ENCODE assay signal across 12 mouse cellular contexts in the genomic region with DNA sequence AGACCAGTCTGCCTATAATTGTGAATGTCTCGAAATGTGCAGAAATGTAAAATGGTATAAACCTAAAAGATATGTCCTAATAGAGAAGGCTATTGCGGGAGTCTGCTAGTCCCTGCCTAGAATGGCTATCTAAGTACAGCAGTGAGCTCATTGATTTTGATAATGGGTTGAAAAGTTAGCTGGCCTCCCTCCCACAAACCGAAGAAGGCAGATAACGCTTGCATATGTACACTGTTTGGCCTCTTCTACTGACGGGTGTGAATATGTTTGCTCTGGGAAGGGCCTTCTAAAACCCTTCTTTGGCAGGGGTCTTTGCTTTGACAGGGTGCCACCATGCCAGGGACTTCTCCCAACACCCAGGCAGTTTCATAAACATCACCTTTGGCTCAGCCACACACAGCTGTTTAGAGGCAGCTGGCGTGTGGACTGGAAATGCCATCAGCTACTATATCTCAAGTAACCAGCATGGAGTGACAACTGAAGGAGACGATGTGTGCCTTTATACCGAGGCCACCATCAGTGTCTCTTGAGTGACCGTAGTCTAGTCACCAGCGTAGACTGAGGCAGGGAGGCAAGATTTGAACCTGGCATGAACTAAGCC.
DNase-seq lines count a peak whose midpoint lies in the region; ATAC-seq lines count a peak whose summit lies in the region.
"Had no signal": no experiment of that assay in that cellular context is flagged by ENCODE, and none has a peak within 500 bp of the region (broad histone marks: within the 10 kb centered on the region; RNA-seq: fewer than 3 reads in every experiment).

No protein-coding gene starts in this region.

- peak overlapping the region; percentile 70 for H3K27ac ChIP-seq in hindbrain, embryonic 10.5 days
- H3K27ac ChIP-seq in hindbrain, embryonic 16.5 days (ENCODE audit: low read depth, low read length) = no peak overlapping the region
- peak overlapping the region; percentile 90 for H3K27ac ChIP-seq in liver, embryonic 12.5 days

- peaks cover 37% of the 10 kb centered on the region for H3K4me1 ChIP-seq in hindbrain, embryonic 10.5 days (replicated peaks)
- H3K4me1 ChIP-seq in hindbrain, embryonic 16.5 days (ENCODE audit: control insufficient read depth, insufficient read depth, low read depth, low read length) = peaks cover 5% of the 10 kb centered on the region
- peaks cover 76% of the 10 kb centered on the region for H3K4me1 ChIP-seq in liver, embryonic 12.5 days

- no peaks in the 10 kb centered on the region for H3K27me3 ChIP-seq in hindbrain, embryonic 10.5 days (ENCODE audit: insufficient read depth, poor library complexity, severe bottlenecking)
- H3K27me3 ChIP-seq in hindbrain, embryonic 16.5 days (replicated peaks; ENCODE audit: control insufficient read depth, insufficient read depth, low read length) = no peaks in the 10 kb centered on the region
- no peaks in the 10 kb centered on the region for H3K27me3 ChIP-seq in liver, embryonic 12.5 days (replicated peaks)

- H3K4me2 ChIP-seq in hindbrain, embryonic 16.5 days (ENCODE audit: low read length) = no peak overlapping the region
- H3K4me2 ChIP-seq in liver, embryonic 12.5 days = peak overlapping the region; percentile 54

- H3K36me3 ChIP-seq in hindbrain, embryonic 10.5 days = no peaks in the 10 kb centered on the region
- H3K36me3 ChIP-seq in hindbrain, embryonic 16.5 days (ENCODE audit: control insufficient read depth, insufficient read depth, low read length) = no peaks in the 10 kb centered on the region
- H3K36me3 ChIP-seq in liver, embryonic 12.5 days = no peaks in the 10 kb centered on the region

- WGBS in hindbrain, embryonic 10.5 days = 88% methylated on average over 10 of the region's 10 CpGs
- 85% methylated on average over 10 of the region's 10 CpGs for whole genome bisulfite sequencing in hindbrain, embryonic 16.5 days
- 17% methylated on average over 10 of the region's 10 CpGs for WGBS in liver, embryonic 12.5 days (ENCODE audit: insufficient replicate concordance)

- no peak overlapping the region for H3K9ac ChIP-seq in hindbrain, embryonic 16.5 days (ENCODE audit: low read depth, low read length)
- peak overlapping the region; percentile 56 for H3K9ac ChIP-seq in liver, embryonic 12.5 days

- no peak overlapping the region for H3K4me3 ChIP-seq in hindbrain, embryonic 10.5 days
- no peak overlapping the region for H3K4me3 ChIP-seq in hindbrain, embryonic 16.5 days (ENCODE audit: low read length)
- peak overlapping the region; percentile 14; the same call in 1 of the 2 replicates for H3K4me3 ChIP-seq in liver, embryonic 12.5 days

- no peak for DNase-seq in hindbrain, embryonic 10.5 days (ENCODE audit: low spot score)
- peak; percentile 15 to 46 for DNase-seq in spleen, postnatal 36 days (ENCODE audit: low spot score in 2 of 2)
- no peak for DNase-seq in spleen, adult 18-20 months
- no peak for DNase-seq in frontal cortex, postnatal 36 days (ENCODE audit: low spot score in 2 of 2)
- no peak for DNase-seq in cerebellum, postnatal 36 days
- DNase-seq in adrenal gland, postnatal 36 days = no peak
- DNase-seq: adrenal gland, adult 8-10 months; embryo, embryonic 11 days; right cerebral cortex, postnatal 14 days; thymus, postnatal 25 days had no signal

- no peaks in the 10 kb centered on the region for H3K9me3 ChIP-seq in hindbrain, embryonic 10.5 days
- no peaks in the 10 kb centered on the region for H3K9me3 ChIP-seq in hindbrain, embryonic 16.5 days (ENCODE audit: control insufficient read depth, low read length)
- no peaks in the 10 kb centered on the region for H3K9me3 ChIP-seq in liver, embryonic 12.5 days (replicated peaks)

- no peak; the same call in 1 of the 2 replicates for ATAC-seq in hindbrain, embryonic 16.5 days
- ATAC-seq in liver, embryonic 12.5 days = peak; percentile 97

Comparison
In these comparisons a context has a peak if more than half of its experiments do, and no peak if none do; other contexts are left out.
1. DNase-seq: peak in spleen, postnatal 36 days (2 of 2); none in hindbrain, embryonic 10.5 days (single experiment), spleen, adult 18-20 months (0 of 2), frontal cortex, postnatal 36 days (0 of 2), cerebellum, postnatal 36 days (0 of 2) and adrenal gland, postnatal 36 days (0 of 2).